Mouse (Mus musculus) G1E (cell line): ENCODE measurements at regions not wholly inside any gene's neighbourhood (a gene's known extent, or its start where the extent isn't known, plus 50 kb on each side); places are given as distances from the start of the nearest gene placed in this dataset.

Source experiments
- CTCF ChIP-seq: IDR thresholded peaks from 2 replicates; pipeline ENCODE4 v1.5.1; 2012; ENCODE audit warnings: low read depth, low read length, inconsistent platforms, mixed read lengths
- TAL1 ChIP-seq: conservative IDR thresholded peaks from 2 replicates; pipeline ENCODE4 v1.6.1; 2012; ENCODE audit warnings: low read depth, low read length, inconsistent platforms, mixed read lengths

GRCm38 (mm10) chr14:58907359-58907758 lies 235.3 kb downstream of the 1700129C05Rik start:
- TF ChIP-seq CTCF (no peak), TAL1 (no peak)
